Mouse (Mus musculus): ENCODE results near the gene Efna3. TPM values are rescaled to one million over a fixed set of nuclear protein-coding genes. Genes with fewer than 3 reads are reported as not detected.
A peak's percentile ranks its signal among the peaks of the same experiment; 100 is the strongest.

Efna3 gene
- polyA plus RNA-seq, 1 experiment from 2014 or later, result 62.5 TPM

DNA sequence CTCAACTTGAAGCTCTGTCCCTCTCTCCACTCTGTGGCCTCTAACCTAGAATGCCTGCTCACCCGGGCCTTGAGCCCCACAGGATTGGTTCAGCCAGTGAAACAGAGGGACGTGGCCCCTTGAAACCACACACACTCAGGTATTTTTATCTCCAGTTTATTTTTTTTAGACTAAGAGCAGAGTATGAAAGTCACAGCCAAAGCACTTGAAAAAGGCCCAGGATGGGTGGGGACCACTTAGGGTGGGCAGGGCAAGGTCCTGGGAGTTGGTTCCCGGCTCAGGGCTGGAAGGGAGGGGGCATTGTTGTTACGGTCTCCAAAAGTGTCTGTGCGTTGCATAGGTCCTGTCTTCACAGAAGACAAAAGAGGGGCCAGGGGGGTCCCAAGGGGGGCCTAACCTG lies 8.4 kb downstream of the Efna3 start:
- no peak overlapping the region for H3K4me2 ChIP-seq (replicated peaks)
- H3K4me1 ChIP-seq (replicated peaks; ENCODE audit: control insufficient read depth, insufficient read depth, low read length), result peaks cover 20% of the 10 kb centered on the region; the same call in 1 of the 2 replicates
- peaks cover 12% of the 10 kb centered on the region; the same call in 1 of the 2 replicates for H3K27me3 ChIP-seq (ENCODE audit: control insufficient read depth, insufficient read depth, low read length)
- peaks cover 30% of the 10 kb centered on the region for H3K36me3 ChIP-seq (replicated peaks; ENCODE audit: control insufficient read depth, insufficient read depth)
- H3K4me3 ChIP-seq (replicated peaks; ENCODE audit: low read length), result no peak overlapping the region
- H3K27ac ChIP-seq, result no peak overlapping the region
- H3K9ac ChIP-seq, result no peak overlapping the region
- no peak for ATAC-seq (ENCODE audit: low FRiP score)
- WGBS, result 68% methylated on average over 5 of the region's 5 CpGs
- DNase-seq (ENCODE audit: low spot score), result no peak
- H3K9me3 ChIP-seq (ENCODE audit: control insufficient read depth, low read length), result no peaks in the 10 kb centered on the region

- H3K27ac ChIP-seq, result no peak overlapping the region
- H3K9ac ChIP-seq, result no peak overlapping the region
- ATAC-seq (ENCODE audit: low FRiP score) (peak; percentile 84), DNase-seq (ENCODE audit: low spot score) (peak; percentile 85)
- no peak overlapping the region for H3K4me2 ChIP-seq (replicated peaks)
- no peak overlapping the region for H3K4me3 ChIP-seq (replicated peaks; ENCODE audit: low read length)
- H3K4me1 ChIP-seq (replicated peaks; ENCODE audit: control insufficient read depth, insufficient read depth, low read length), result no peaks in the 10 kb centered on the region
- WGBS, result 4% methylated on average over 9 of the region's 9 CpGs
- H3K9me3 ChIP-seq (ENCODE audit: control insufficient read depth, low read length), result no peaks in the 10 kb centered on the region
- H3K27me3 ChIP-seq (ENCODE audit: control insufficient read depth, insufficient read depth, low read length), result no peaks in the 10 kb centered on the region
- peaks cover 5% of the 10 kb centered on the region; the same call in 1 of the 2 replicates for H3K36me3 ChIP-seq (replicated peaks; ENCODE audit: control insufficient read depth, insufficient read depth)
Measured at GRCm38 (mm10) chr3:89308089-89308488, 14.7 kb downstream of the Efna3 start.

DNA sequence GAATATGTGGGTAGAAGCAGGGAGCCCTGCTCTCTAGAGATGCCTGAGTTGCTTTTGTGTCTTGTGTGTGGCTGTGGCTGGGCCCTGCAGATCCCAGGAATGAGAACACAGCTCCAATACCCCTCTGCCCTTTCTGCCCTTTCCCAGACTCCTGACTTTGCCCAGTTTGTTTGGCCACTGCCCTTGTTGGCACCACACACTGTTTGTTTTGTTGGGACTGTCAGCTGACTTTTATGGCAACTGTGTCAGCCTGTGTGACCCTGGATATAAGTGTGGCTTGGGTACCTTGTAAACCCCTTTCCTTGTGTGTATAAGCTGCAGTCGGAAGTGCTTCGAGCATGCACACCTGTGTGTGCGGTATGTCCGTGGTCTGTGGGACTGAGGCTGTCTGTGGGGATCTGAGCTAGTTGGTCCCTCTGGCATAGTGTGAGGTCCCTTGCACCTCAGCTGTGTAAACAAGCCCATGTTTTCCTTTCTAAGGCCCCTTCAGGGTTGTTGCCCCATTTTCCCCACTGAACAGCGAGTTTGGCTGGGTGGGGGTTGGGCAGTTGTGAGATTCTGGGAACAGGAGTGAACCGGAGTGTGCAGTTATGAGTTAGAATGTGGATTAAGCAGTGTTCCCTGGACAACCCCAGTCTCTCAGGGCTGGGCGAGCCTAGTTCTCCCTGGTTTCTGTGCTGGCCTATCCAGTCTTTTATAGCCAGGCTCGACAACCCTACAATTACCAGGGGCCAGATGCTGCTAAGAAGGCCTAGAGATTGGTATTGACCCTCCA lies 17.0 kb downstream of the Efna3 start:
- no peaks in the 10 kb centered on the region for H3K9me3 ChIP-seq (ENCODE audit: control insufficient read depth, low read length)
- no peak for ATAC-seq (ENCODE audit: low FRiP score)
- H3K4me1 ChIP-seq (replicated peaks; ENCODE audit: control insufficient read depth, insufficient read depth, low read length), result no peaks in the 10 kb centered on the region
- no peaks in the 10 kb centered on the region for H3K36me3 ChIP-seq (replicated peaks; ENCODE audit: control insufficient read depth, insufficient read depth)
- no peak overlapping the region for H3K4me3 ChIP-seq (replicated peaks; ENCODE audit: low read length)
- H3K4me2 ChIP-seq (replicated peaks), result no peak overlapping the region
- DNase-seq (ENCODE audit: low spot score), result no peak
- WGBS, result 80% methylated on average over 8 of the region's 8 CpGs
- no peaks in the 10 kb centered on the region for H3K27me3 ChIP-seq (ENCODE audit: control insufficient read depth, insufficient read depth, low read length)
- no peak overlapping the region for H3K27ac ChIP-seq
- H3K9ac ChIP-seq, result no peak overlapping the region

- Histone ChIP-seq H3K27me3 (ENCODE audit: control insufficient read depth, insufficient read depth, low read length) (peaks cover 5% of the 10 kb centered on the region; the same call in 1 of the 2 replicates), H3K9me3 (ENCODE audit: control insufficient read depth, low read length) (no peaks in the 10 kb centered on the region), H3K4me3 (replicated peaks; ENCODE audit: low read length) (no peak overlapping the region), H3K9ac (no peak overlapping the region), H3K27ac (no peak overlapping the region), H3K36me3 (replicated peaks; ENCODE audit: control insufficient read depth, insufficient read depth) (no peaks in the 10 kb centered on the region), H3K4me2 (replicated peaks) (no peak overlapping the region), H3K4me1 (replicated peaks; ENCODE audit: control insufficient read depth, insufficient read depth, low read length) (no peaks in the 10 kb centered on the region)
- no peak for DNase-seq (ENCODE audit: low spot score)
- ATAC-seq (ENCODE audit: low FRiP score), result no peak
- WGBS, result 78% methylated on average over 4 of the region's 4 CpGs
Measured at GRCm38 (mm10) chr3:89305105-89305504, 17.7 kb downstream of the Efna3 start.

DNA sequence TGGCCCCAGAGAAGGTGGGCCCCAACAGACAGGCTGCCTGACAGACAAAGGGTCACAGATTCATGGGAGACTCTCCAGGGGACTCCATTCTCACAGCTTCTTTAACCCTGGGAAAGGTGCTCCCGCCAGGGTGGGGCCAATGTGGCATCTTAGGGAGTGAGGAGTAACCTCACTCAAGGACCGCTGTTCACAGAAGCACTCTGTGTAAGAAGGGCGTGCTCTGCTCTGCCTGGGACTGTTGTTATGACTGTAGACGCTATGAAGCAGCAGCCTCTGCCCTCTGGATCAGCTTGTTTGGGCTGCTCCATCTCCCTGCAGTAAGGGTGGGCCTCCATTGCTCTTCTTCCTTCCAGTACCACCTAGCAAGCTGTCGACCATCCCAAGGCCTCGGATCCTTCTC lies 18.3 kb downstream of the Efna3 start:
- H3K9ac ChIP-seq, result no peak overlapping the region
- no peaks in the 10 kb centered on the region for H3K4me1 ChIP-seq (replicated peaks; ENCODE audit: control insufficient read depth, insufficient read depth, low read length)
- 58% methylated on average over 6 of the region's 6 CpGs for WGBS
- peaks cover 7% of the 10 kb centered on the region; the same call in 1 of the 2 replicates for H3K27me3 ChIP-seq (ENCODE audit: control insufficient read depth, insufficient read depth, low read length)
- H3K27ac ChIP-seq, result no peak overlapping the region
- H3K36me3 ChIP-seq (replicated peaks; ENCODE audit: control insufficient read depth, insufficient read depth), result no peaks in the 10 kb centered on the region
- no peak overlapping the region for H3K4me3 ChIP-seq (replicated peaks; ENCODE audit: low read length)
- no peaks in the 10 kb centered on the region for H3K9me3 ChIP-seq (ENCODE audit: control insufficient read depth, low read length)
- H3K4me2 ChIP-seq (replicated peaks), result no peak overlapping the region
- DNase-seq (ENCODE audit: low spot score), result no peak
- no peak for ATAC-seq (ENCODE audit: low FRiP score)

GRCm38 (mm10) chr3:89300514-89300913 lies 22.3 kb downstream of the Efna3 start:
- Histone ChIP-seq H3K36me3 (replicated peaks; ENCODE audit: control insufficient read depth, insufficient read depth) (no peaks in the 10 kb centered on the region), H3K27ac (no peak overlapping the region), H3K9ac (no peak overlapping the region), H3K4me3 (replicated peaks; ENCODE audit: low read length) (no peak overlapping the region), H3K9me3 (ENCODE audit: control insufficient read depth, low read length) (no peaks in the 10 kb centered on the region), H3K27me3 (ENCODE audit: control insufficient read depth, insufficient read depth, low read length) (peaks cover 7% of the 10 kb centered on the region; the same call in 1 of the 2 replicates), H3K4me2 (replicated peaks) (no peak overlapping the region), H3K4me1 (replicated peaks; ENCODE audit: control insufficient read depth, insufficient read depth, low read length) (no peaks in the 10 kb centered on the region)
- WGBS, result 65% methylated on average over 2 of the region's 2 CpGs
- DNase-seq (ENCODE audit: low spot score) (no peak), ATAC-seq (ENCODE audit: low FRiP score) (no peak)

GRCm38 (mm10) chr3:89300071-89300470 lies 22.7 kb downstream of the Efna3 start:
- Histone ChIP-seq H3K27ac (no peak overlapping the region), H3K9me3 (ENCODE audit: control insufficient read depth, low read length) (no peaks in the 10 kb centered on the region), H3K36me3 (replicated peaks; ENCODE audit: control insufficient read depth, insufficient read depth) (no peaks in the 10 kb centered on the region), H3K4me1 (replicated peaks; ENCODE audit: control insufficient read depth, insufficient read depth, low read length) (no peaks in the 10 kb centered on the region), H3K4me2 (replicated peaks) (peak overlapping the region; percentile 40), H3K4me3 (replicated peaks; ENCODE audit: low read length) (peak overlapping the region; percentile 17; the same call in 1 of the 2 replicates), H3K9ac (0 out of 2 replicates have a peak overlapping the region, but pooled peaks have one; percentile 34), H3K27me3 (ENCODE audit: control insufficient read depth, insufficient read depth, low read length) (peaks cover 7% of the 10 kb centered on the region; the same call in 1 of the 2 replicates)
- ATAC-seq (ENCODE audit: low FRiP score) (no peak), DNase-seq (ENCODE audit: low spot score) (no peak)
- 71% methylated on average over 1 of the region's 1 CpGs for WGBS

DNA sequence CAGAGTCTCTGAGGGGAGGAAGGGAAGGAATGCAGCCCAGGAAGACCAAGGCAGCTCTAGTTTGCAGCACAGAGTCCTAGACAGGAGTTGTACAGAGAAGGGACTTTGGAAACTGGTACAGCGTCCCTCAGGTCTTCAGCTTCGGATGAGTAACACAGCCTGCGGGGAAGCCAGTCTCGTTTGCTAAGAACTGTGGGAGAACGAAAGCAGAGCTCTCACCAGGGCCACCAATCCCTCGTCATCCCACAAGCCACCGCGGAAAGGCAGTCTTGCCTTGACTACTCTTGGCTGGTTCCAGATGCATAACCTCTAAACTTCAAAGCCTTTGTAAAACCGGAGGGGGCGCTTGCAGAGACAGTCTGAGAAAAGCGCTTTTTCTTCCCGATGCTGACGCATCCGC lies 23.3 kb downstream of the Efna3 start:
- DNase-seq (ENCODE audit: low spot score) (no peak), ATAC-seq (ENCODE audit: low FRiP score) (no peak)
- H3K27me3 ChIP-seq (ENCODE audit: control insufficient read depth, insufficient read depth, low read length), result peaks cover 7% of the 10 kb centered on the region; the same call in 1 of the 2 replicates
- no peaks in the 10 kb centered on the region for H3K4me1 ChIP-seq (replicated peaks; ENCODE audit: control insufficient read depth, insufficient read depth, low read length)
- H3K36me3 ChIP-seq (replicated peaks; ENCODE audit: control insufficient read depth, insufficient read depth), result no peaks in the 10 kb centered on the region
- peak overlapping the region; percentile 17 for H3K4me3 ChIP-seq (replicated peaks; ENCODE audit: low read length)
- H3K9me3 ChIP-seq (ENCODE audit: control insufficient read depth, low read length), result no peaks in the 10 kb centered on the region
- no peak overlapping the region for H3K27ac ChIP-seq
- H3K9ac ChIP-seq, result 0 out of 2 replicates have a peak overlapping the region, but pooled peaks have one; percentile 34
- WGBS, result 3% methylated on average over 14 of the region's 14 CpGs
- peak overlapping the region; percentile 40 for H3K4me2 ChIP-seq (replicated peaks)

- Histone ChIP-seq H3K27ac (no peak overlapping the region), H3K4me1 (replicated peaks; ENCODE audit: control insufficient read depth, insufficient read depth, low read length) (no peaks in the 10 kb centered on the region), H3K9ac (no peak overlapping the region), H3K9me3 (ENCODE audit: control insufficient read depth, low read length) (no peaks in the 10 kb centered on the region), H3K4me3 (replicated peaks; ENCODE audit: low read length) (no peak overlapping the region), H3K36me3 (replicated peaks; ENCODE audit: control insufficient read depth, insufficient read depth) (no peaks in the 10 kb centered on the region), H3K4me2 (replicated peaks) (no peak overlapping the region), H3K27me3 (ENCODE audit: control insufficient read depth, insufficient read depth, low read length) (peaks cover 7% of the 10 kb centered on the region; the same call in 1 of the 2 replicates)
- 82% methylated on average over 6 of the region's 6 CpGs for WGBS
- DNase-seq (ENCODE audit: low spot score) (no peak), ATAC-seq (ENCODE audit: low FRiP score) (no peak)
Measured at GRCm38 (mm10) chr3:89298908-89299307, 23.9 kb downstream of the Efna3 start.
